In the genomic region with DNA sequence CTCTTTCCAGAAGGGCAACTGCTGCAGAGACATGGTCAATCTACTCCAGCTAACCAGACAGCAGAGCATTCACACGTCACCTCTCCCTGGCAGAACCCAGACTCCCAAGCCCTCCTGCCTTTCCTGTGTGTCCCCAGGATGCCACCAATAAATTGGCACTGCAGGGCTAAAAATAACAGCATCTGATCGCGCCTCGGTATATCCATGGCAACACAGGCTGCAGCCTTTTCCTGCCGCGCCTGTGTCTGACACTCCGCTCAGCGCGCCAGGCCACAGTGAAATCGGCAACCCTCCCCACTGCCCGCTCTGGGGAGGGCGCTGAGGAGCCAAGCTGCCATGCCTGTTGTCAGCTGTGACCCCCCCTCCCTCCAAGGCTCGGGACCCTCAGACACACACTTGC, we compare ENCODE assay signal across 8 mouse cellular contexts.
DNase-seq lines count a peak whose midpoint lies in the region; ATAC-seq lines count a peak whose summit lies in the region.
"Had no signal": no experiment of that assay in that cellular context is flagged by ENCODE, and none has a peak within 500 bp of the region (broad histone marks: within the 10 kb centered on the region; RNA-seq: fewer than 3 reads in every experiment).

No protein-coding gene starts in this region.

- H3K27me3 ChIP-seq in lung, embryonic 16.5 days (ENCODE audit: control insufficient read depth, insufficient read depth, low read depth, low read length), result no peaks in the 10 kb centered on the region
- peaks cover 8% of the 10 kb centered on the region; the same call in 1 of the 2 replicates for H3K27me3 ChIP-seq in embryonic facial prominence, embryonic 13.5 days
- no peaks in the 10 kb centered on the region for H3K27me3 ChIP-seq in hindbrain, embryonic 14.5 days (ENCODE audit: control insufficient read depth, insufficient read depth, low read length)
- H3K27me3 ChIP-seq in limb, embryonic 11.5 days (ENCODE audit: control insufficient read depth, insufficient read depth, low read length), result peaks cover 2% of the 10 kb centered on the region; the same call in 1 of the 2 replicates
- H3K27me3 ChIP-seq in stomach, embryonic 15.5 days (replicated peaks), result 0 out of 2 replicates have a peak, but pooled peaks cover 5% of the 10 kb centered on the region

- H3K9me3 ChIP-seq in lung, embryonic 16.5 days (ENCODE audit: control insufficient read depth, low read length), result no peaks in the 10 kb centered on the region
- no peaks in the 10 kb centered on the region for H3K9me3 ChIP-seq in embryonic facial prominence, embryonic 13.5 days
- H3K9me3 ChIP-seq in hindbrain, embryonic 14.5 days (ENCODE audit: control insufficient read depth, low read length), result no peaks in the 10 kb centered on the region
- no peaks in the 10 kb centered on the region for H3K9me3 ChIP-seq in limb, embryonic 11.5 days (ENCODE audit: control insufficient read depth, low read length)
- H3K9me3 ChIP-seq in stomach, embryonic 15.5 days, result no peaks in the 10 kb centered on the region

- no peaks in the 10 kb centered on the region for H3K36me3 ChIP-seq in lung, embryonic 16.5 days (ENCODE audit: control insufficient read depth, insufficient read depth, low read length)
- no peaks in the 10 kb centered on the region for H3K36me3 ChIP-seq in embryonic facial prominence, embryonic 13.5 days
- no peaks in the 10 kb centered on the region for H3K36me3 ChIP-seq in hindbrain, embryonic 14.5 days (replicated peaks; ENCODE audit: control insufficient read depth, insufficient read depth)
- H3K36me3 ChIP-seq in limb, embryonic 11.5 days (ENCODE audit: control insufficient read depth, insufficient read depth, low read length), result no peaks in the 10 kb centered on the region
- no peaks in the 10 kb centered on the region for H3K36me3 ChIP-seq in stomach, embryonic 15.5 days

- peak; percentile 34 for ATAC-seq in lung, embryonic 16.5 days (ENCODE audit: low read depth)
- ATAC-seq in embryonic facial prominence, embryonic 13.5 days (ENCODE audit: insufficient number of reproducible peaks, insufficient read depth, low FRiP score, low TSS enrichment, low read depth), result no peak
- peak; percentile 67 for ATAC-seq in hindbrain, embryonic 14.5 days (ENCODE audit: low FRiP score)
- no peak for ATAC-seq in limb, embryonic 11.5 days (ENCODE audit: insufficient number of reproducible peaks, low FRiP score, low TSS enrichment, low read depth)
- ATAC-seq in stomach, embryonic 15.5 days (ENCODE audit: insufficient read depth, low FRiP score, low read depth), result no peak

- no peak overlapping the region for H3K27ac ChIP-seq in lung, embryonic 16.5 days (ENCODE audit: low read length)
- H3K27ac ChIP-seq in embryonic facial prominence, embryonic 13.5 days, result no peak overlapping the region
- no peak overlapping the region for H3K27ac ChIP-seq in hindbrain, embryonic 14.5 days
- H3K27ac ChIP-seq in limb, embryonic 11.5 days (replicated peaks; ENCODE audit: low read depth, low read length), result no peak overlapping the region
- no peak overlapping the region for H3K27ac ChIP-seq in stomach, embryonic 15.5 days
- H3K27ac ChIP-seq: macrophage had no signal

- DNase-seq in lung, postnatal 25 days (ENCODE audit: low spot score), result no peak
- DNase-seq in hindbrain, embryonic 14.5 days (ENCODE audit: low spot score), result peak; percentile 64
- no peak for DNase-seq in limb, embryonic 11.5 days (ENCODE audit: low spot score)
- DNase-seq in embryo, embryonic 9.5 days (ENCODE audit: extremely low spot score), result no peak

- H3K4me3 ChIP-seq in lung, embryonic 16.5 days (ENCODE audit: low read length), result peak overlapping the region; percentile 20; the same call in 1 of the 2 replicates
- H3K4me3 ChIP-seq in embryonic facial prominence, embryonic 13.5 days, result no peak overlapping the region
- H3K4me3 ChIP-seq in hindbrain, embryonic 14.5 days (replicated peaks; ENCODE audit: low read length), result no peak overlapping the region
- H3K4me3 ChIP-seq in limb, embryonic 11.5 days (ENCODE audit: low read depth, low read length), result no peak overlapping the region
- H3K4me3 ChIP-seq in stomach, embryonic 15.5 days (replicated peaks), result no peak overlapping the region

- H3K4me1 ChIP-seq in lung, embryonic 16.5 days (replicated peaks; ENCODE audit: control insufficient read depth, insufficient read depth, low read length), result peaks cover 18% of the 10 kb centered on the region
- peaks cover 14% of the 10 kb centered on the region for H3K4me1 ChIP-seq in embryonic facial prominence, embryonic 13.5 days
- H3K4me1 ChIP-seq in hindbrain, embryonic 14.5 days (replicated peaks; ENCODE audit: control insufficient read depth, insufficient read depth, low read length), result peaks cover 18% of the 10 kb centered on the region; the same call in 1 of the 2 replicates
- H3K4me1 ChIP-seq in limb, embryonic 11.5 days (ENCODE audit: control insufficient read depth, insufficient read depth, low read length), result peaks cover 9% of the 10 kb centered on the region
- peaks cover 10% of the 10 kb centered on the region for H3K4me1 ChIP-seq in stomach, embryonic 15.5 days

- WGBS in lung, embryonic 16.5 days, result 9% methylated on average over 13 of the region's 13 CpGs
- 28% methylated on average over 13 of the region's 13 CpGs for WGBS in embryonic facial prominence, embryonic 13.5 days
- WGBS in hindbrain, embryonic 14.5 days, result 19% methylated on average over 13 of the region's 13 CpGs
- 14% methylated on average over 13 of the region's 13 CpGs for WGBS in limb, embryonic 11.5 days
- WGBS in stomach, embryonic 15.5 days, result 24% methylated on average over 13 of the region's 13 CpGs

- peak overlapping the region; percentile 49 for H3K4me2 ChIP-seq in lung, embryonic 16.5 days (ENCODE audit: low read depth, low read length)
- peak overlapping the region; percentile 40 for H3K4me2 ChIP-seq in embryonic facial prominence, embryonic 13.5 days
- H3K4me2 ChIP-seq in hindbrain, embryonic 14.5 days (replicated peaks), result peak overlapping the region; percentile 29
- peak overlapping the region; percentile 15; the same call in 1 of the 2 replicates for H3K4me2 ChIP-seq in limb, embryonic 11.5 days (ENCODE audit: low read depth, severe bottlenecking)
- H3K4me2 ChIP-seq in stomach, embryonic 15.5 days, result peak overlapping the region; percentile 37

- H3K9ac ChIP-seq in lung, embryonic 16.5 days (ENCODE audit: low read length), result peak overlapping the region; percentile 44; the same call in 1 of the 2 replicates
- H3K9ac ChIP-seq in embryonic facial prominence, embryonic 13.5 days, result 0 out of 2 replicates have a peak overlapping the region, but pooled peaks have one; percentile 21
- peak overlapping the region; percentile 6; the same call in 1 of the 2 replicates for H3K9ac ChIP-seq in hindbrain, embryonic 14.5 days
- H3K9ac ChIP-seq in limb, embryonic 11.5 days (ENCODE audit: low read length), result no peak overlapping the region
- no peak overlapping the region for H3K9ac ChIP-seq in stomach, embryonic 15.5 days

Comparison
In these comparisons a context has a peak if more than half of its experiments do, and no peak if none do; other contexts are left out.
1. ATAC-seq: peak in lung, embryonic 16.5 days (single experiment) and hindbrain, embryonic 14.5 days (single experiment); none in embryonic facial prominence, embryonic 13.5 days (single experiment), limb, embryonic 11.5 days (single experiment) and stomach, embryonic 15.5 days (single experiment).
2. H3K9ac ChIP-seq: peak in lung, embryonic 16.5 days (single experiment), embryonic facial prominence, embryonic 13.5 days (single experiment) and hindbrain, embryonic 14.5 days (single experiment); none in limb, embryonic 11.5 days (single experiment) and stomach, embryonic 15.5 days (single experiment).
3. Peak in every context shown above with its lines, with median percentiles within 50 percentile points of each other: H3K4me2 ChIP-seq.